Mouse (Mus musculus): Measurements from ENCODE around the gene Magea10. TPM values are rescaled to one million over a fixed set of nuclear protein-coding genes. Genes with fewer than 3 reads are reported as not detected.

The Magea10 gene
- not detected in 2 replicates for polyA plus RNA-seq (2015; fragmentation: Nextera tagmentation; extraction: Ambion mirVana)

DNA sequence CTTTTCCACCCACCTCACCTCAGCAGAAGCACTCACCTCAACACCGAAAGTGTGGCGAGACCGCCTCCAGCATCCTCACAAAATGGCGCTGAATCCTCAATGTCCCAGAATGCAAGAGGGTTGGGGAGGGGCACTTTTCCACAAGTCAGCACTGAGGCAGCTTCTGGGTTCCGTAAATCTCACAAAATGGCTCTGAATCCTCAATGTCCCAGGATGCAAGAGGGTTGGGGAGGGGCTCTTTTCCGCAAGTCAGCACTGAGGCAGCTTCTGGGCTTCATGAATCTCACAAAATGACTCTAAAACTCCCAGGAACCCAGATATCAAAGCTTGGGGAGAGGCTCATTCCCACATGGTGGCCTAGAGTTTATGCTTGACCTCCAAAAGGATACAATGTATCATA, at the start of gene Magea10:
TSS of gene Magea10 (minus strand) at position 101 of the 400 bp plus-strand sequence.

Other genes starting within 250 kb of the Magea10 start
- not detected in 2 replicates for gene Magea4, start 164.8 kb downstream of the Magea10 start, polyA plus RNA-seq (2015; fragmentation: Nextera tagmentation; extraction: Ambion mirVana)
- 1.9 and 2.5 TPM in 2 replicates for gene Gabre, start 112.1 kb downstream of the Magea10 start, polyA plus RNA-seq (2015; fragmentation: Nextera tagmentation; extraction: Ambion mirVana)

Measured in skeletal muscle tissue, postnatal 0 days (tissue).